Mouse (Mus musculus): ENCODE measurements around the gene Klc1.

DNA sequence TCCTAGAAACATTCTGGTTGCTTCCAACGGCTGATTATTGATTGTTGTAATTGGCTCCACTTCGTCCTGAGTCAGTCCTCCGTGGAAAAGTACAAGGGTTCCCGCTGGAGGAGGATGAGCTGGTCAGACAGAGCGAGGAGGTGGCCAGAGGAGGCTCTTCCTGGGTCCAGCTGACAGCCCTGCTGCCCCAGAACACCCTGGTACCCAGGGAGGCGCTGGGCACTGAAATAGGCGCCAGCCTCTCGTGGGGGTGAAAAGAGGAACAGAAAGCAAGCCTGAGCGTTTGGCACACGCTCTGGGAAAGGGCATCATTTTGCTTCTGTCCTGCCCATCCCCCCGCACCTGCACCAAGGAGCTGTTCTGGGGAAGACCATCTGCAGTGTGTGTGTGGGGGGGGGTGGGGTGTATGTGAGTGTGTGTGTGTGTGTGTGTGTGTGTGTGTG, 14.6 kb upstream of the Klc1 start:
- TF ChIP-seq POLR2A (IDR thresholded peaks at IDR 0.05; ENCODE audit: low read depth, low read length) (no peak), CTCF (IDR thresholded peaks at IDR 0.05; ENCODE audit: borderline replicate concordance, insufficient read depth, low read length) (no peak)

All from embryonic fibroblast, embryonic 13.5 days (primary cell).